Mouse (Mus musculus) left cerebral cortex, adult 2 months (tissue): ENCODE results near the gene Capn12. TPM values are rescaled to one million over a fixed set of nuclear protein-coding genes. Genes with fewer than 3 reads are reported as not detected.

Experiments
- DNase-seq, 2 experiments: peaks; one replicate each; pipeline ENCODE4 v3.0.0; 2021 to 2022; ENCODE audit warnings: low spot score in 2 of 2, mixed read lengths in 1 of 2; ENCODE audit errors: extremely low spot score in 1 of 2
- H3K27ac ChIP-seq: fragments of 200-600 bp; 2 replicates; pipeline ENCODE4 v1.8.1; 2022
- H3K4me3 ChIP-seq: fragments of 200-600 bp; 2 replicates; pipeline ENCODE4 v1.8.1; 2022
- CTCF ChIP-seq: fragments of 200-600 bp; IDR thresholded peaks from 2 replicates; pipeline ENCODE4 v1.8.1; 2022; ENCODE audit warnings: antibody characterized with exemption, mild to moderate bottlenecking, moderate library complexity
- intact Hi-C: fragments of 180-260 bp; cut with DNase I; formaldehyde crosslinking; loops from one replicate; pipeline ENCODE4 v1.15.1; 2025
- total RNA-seq, 2 experiments: library from RNA; stranded (reverse); gene quantifications; 2 replicates each; pipeline ENCODE4 v1.2.3; 2021

Capn12 gene
- total RNA-seq, 2 experiments from 2014 or later, result 1.5 to 2.0 TPM

- TF ChIP-seq CTCF, result no peak
- H3K4me3 ChIP-seq, result no peak overlapping the region
- intact Hi-C loops, result no loop called here
- H3K27ac ChIP-seq, result 0 out of 2 replicates have a peak overlapping the region, but pooled peaks have one; percentile 7
- DNase-seq, result no peak
Observed at GRCm38 (mm10) chr7:28864288-28864750, 16.9 kb upstream of the Capn12 start.

GRCm38 (mm10) chr7:28865481-28866300 lies 15.5 kb upstream of the Capn12 start:
- H3K4me3 ChIP-seq, result peak overlapping the region; percentile 22; the same call in 1 of the 2 replicates

GRCm38 (mm10) chr7:28866769-28867507 lies 14.3 kb upstream of the Capn12 start:
- Histone ChIP-seq H3K27ac (peak overlapping the region; percentile 34; the same call in 1 of the 2 replicates), H3K4me3 (no peak overlapping the region)
- DNase-seq, result no peak
- intact Hi-C loops, result loop anchor here (1.0 to 2.0 kb wide), 3 partner anchors 42 to 87 kb away; partner anchors contain the start of gene Ech1
- TF ChIP-seq CTCF, result no peak

More at GRCm38 (mm10) chr7:28865481-28866300, 15.5 kb upstream of the Capn12 start:
- no peak; the same call in 1 of the 2 replicates for TF ChIP-seq CTCF
- H3K27ac ChIP-seq, result peak overlapping the region; percentile 66
- peak; percentile 84 to 88 for DNase-seq
- intact Hi-C loops, result loop anchor here (2.0 kb wide), 2 partner anchors 41 to 69 kb away; partner anchors contain the start of gene Ech1

- DNase-seq, result peak; percentile 52 to 59
- intact Hi-C loops, result loop anchor here (1.0 to 2.0 kb wide), 3 partner anchors 43 to 87 kb away; partner anchors contain the start of gene Ech1
- H3K4me3 ChIP-seq, result peak overlapping the region; percentile 27; the same call in 1 of the 2 replicates
- H3K27ac ChIP-seq, result peak overlapping the region; percentile 34; the same call in 1 of the 2 replicates
- TF ChIP-seq CTCF, result peak; percentile 76
Observed at GRCm38 (mm10) chr7:28867508-28868340, 13.5 kb upstream of the Capn12 start.

GRCm38 (mm10) chr7:28870901-28871664 lies 10.1 kb upstream of the Capn12 start:
- Histone ChIP-seq H3K4me3 (no peak overlapping the region), H3K27ac (no peak overlapping the region)
- DNase-seq, result no peak
- TF ChIP-seq CTCF, result no peak
- intact Hi-C loops, result no loop called here

GRCm38 (mm10) chr7:28874565-28874964 lies 6.7 kb upstream of the Capn12 start:
- Histone ChIP-seq H3K4me3 (no peak overlapping the region), H3K27ac (no peak overlapping the region)
- intact Hi-C loops, result no loop called here
- no peak for DNase-seq
- no peak for TF ChIP-seq CTCF

- no peak for DNase-seq
- no peak for TF ChIP-seq CTCF
- no peak overlapping the region for H3K4me3 ChIP-seq
- no peak overlapping the region for H3K27ac ChIP-seq
- intact Hi-C loops, result no loop called here
Observed at GRCm38 (mm10) chr7:28876099-28876498, 5.1 kb upstream of the Capn12 start.

- Histone ChIP-seq H3K4me3 (no peak overlapping the region), H3K27ac (no peak overlapping the region)
- intact Hi-C loops, result no loop called here
- DNase-seq, result no peak
- TF ChIP-seq CTCF, result no peak
Observed at GRCm38 (mm10) chr7:28877155-28877554, 4.1 kb upstream of the Capn12 start.

GRCm38 (mm10) chr7:28877856-28878255 lies 3.4 kb upstream of the Capn12 start:
- no peak for TF ChIP-seq CTCF
- no peak overlapping the region for H3K27ac ChIP-seq
- DNase-seq, result no peak
- intact Hi-C loops, result no loop called here
- H3K4me3 ChIP-seq, result no peak overlapping the region

- Histone ChIP-seq H3K27ac (no peak overlapping the region), H3K4me3 (no peak overlapping the region)
- intact Hi-C loops, result no loop called here
- DNase-seq, result no peak
- no peak for TF ChIP-seq CTCF
Observed at GRCm38 (mm10) chr7:28879606-28880005, 1.6 kb upstream of the Capn12 start.

- intact Hi-C loops, result no loop called here
- H3K27ac ChIP-seq, result no peak overlapping the region
- no peak for TF ChIP-seq CTCF
- DNase-seq, result no peak
- no peak overlapping the region for H3K4me3 ChIP-seq
Observed at GRCm38 (mm10) chr7:28880554-28880953, 668 bp upstream of the Capn12 start.
